Mouse (Mus musculus) brain, embryonic 14.5 days (tissue): ENCODE results near the gene Wfdc1.

Experiments
- CTCF ChIP-seq: fragments of 200-500 bp; IDR thresholded peaks from 2 replicates; pipeline ENCODE4 v1.5.1; 2012; ENCODE audit warnings: inconsistent platforms, mild to moderate bottlenecking, moderate library complexity, borderline replicate concordance; ENCODE audit not compliant: insufficient read depth, insufficient read length; ENCODE audit errors: extremely low read depth
- POLR2A ChIP-seq: fragments of 200-500 bp; IDR thresholded peaks from 2 replicates; pipeline ENCODE4 v1.6.1; 2012; ENCODE audit warnings: mild to moderate bottlenecking, inconsistent platforms, borderline replicate concordance; ENCODE audit not compliant: poor library complexity, insufficient read depth, insufficient read length, severe bottlenecking; ENCODE audit errors: extremely low read depth

GRCm38 (mm10) chr8:119715221-119715620 lies 49.1 kb downstream of the Wfdc1 start:
- no peak for TF ChIP-seq CTCF
- TF ChIP-seq POLR2A: no peak
